Mouse (Mus musculus) adrenal gland (tissue): ENCODE data around the gene Hspa12a.
"Not testable (repeated sequence)": the region's sequence is repeated elsewhere in the genome, so short reads cannot be mapped to it uniquely, and the experiment has no call there.

Experiments
- intact Hi-C: fragments of 180-260 bp; cut with DNase I; formaldehyde crosslinking; loops from one replicate; pipeline ENCODE4 v1.15.1; 2025

Gene Hspa12a

DNA sequence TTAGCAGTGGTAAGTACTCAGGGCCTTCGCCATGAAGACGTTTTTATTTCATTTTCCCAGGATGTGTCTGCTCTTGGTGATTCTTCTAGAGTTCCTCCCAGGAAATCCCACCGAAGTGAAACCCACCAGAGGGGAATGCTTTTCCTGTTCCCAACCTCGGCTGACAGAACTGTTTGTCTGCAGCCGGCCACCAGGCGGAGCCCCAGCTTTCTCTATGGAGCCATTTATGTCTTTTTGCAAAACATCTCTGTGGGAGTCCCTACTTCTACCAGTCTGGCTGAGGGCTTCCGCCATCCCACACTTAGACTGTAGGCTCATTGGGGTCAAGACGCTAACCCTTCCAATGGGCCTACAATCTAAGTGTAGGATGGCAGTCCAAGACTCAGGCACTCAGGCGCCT is 32.1 kb downstream of the Hspa12a start:
- intact Hi-C loops, result loop anchor here (1.0 kb wide), 1 partner anchor 287 kb away; no protein-coding TSS in a partner anchor

DNA sequence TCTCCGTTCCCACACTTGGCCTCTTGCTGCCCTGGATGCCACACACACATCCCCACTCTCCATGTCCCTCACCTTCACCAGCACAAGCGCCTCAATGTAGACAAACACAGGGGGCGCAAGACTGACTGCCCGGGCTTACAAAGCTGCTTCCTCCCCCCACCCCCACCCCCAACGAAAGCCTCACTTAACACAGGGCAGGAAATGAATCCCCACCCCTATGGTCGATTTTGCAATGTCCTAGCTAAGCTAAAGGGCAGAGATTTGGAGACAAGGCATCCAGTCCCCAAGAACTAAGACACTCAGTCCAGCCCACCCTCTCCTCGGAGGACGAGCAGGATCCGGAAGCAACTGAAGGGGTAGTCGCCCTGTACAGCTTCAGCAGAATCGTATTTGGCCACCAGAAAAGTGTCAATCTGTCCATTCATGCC is 32.5 kb downstream of the Hspa12a start:
- intact Hi-C loops, result loop anchor here (1.0 kb wide), 1 partner anchor 287 kb away; no protein-coding TSS in a partner anchor

DNA sequence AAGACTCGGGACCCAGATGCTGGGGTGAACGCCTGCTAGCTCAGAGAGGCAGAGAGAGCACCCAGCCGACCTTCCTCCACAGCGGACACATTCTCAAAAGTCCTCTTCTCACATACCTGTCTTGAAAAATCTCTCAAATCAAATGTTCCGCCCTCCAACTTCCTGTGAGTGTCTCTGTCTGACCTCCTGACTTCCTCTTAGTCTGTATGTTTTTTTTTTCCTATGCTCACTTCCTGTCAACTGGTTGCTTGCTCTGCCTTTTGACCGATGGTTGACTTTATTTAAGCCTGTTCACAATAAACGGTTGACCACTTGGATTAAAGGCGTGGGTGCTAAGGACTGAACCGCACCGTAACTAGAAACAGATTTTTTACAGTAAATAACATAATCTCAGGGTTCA is 35.4 kb downstream of the Hspa12a start:
- intact Hi-C loops, result no loop called here

- intact Hi-C loops, result no loop called here
Observed at GRCm38 (mm10) chr19:58906685-58907084, 36.8 kb downstream of the Hspa12a start.

DNA sequence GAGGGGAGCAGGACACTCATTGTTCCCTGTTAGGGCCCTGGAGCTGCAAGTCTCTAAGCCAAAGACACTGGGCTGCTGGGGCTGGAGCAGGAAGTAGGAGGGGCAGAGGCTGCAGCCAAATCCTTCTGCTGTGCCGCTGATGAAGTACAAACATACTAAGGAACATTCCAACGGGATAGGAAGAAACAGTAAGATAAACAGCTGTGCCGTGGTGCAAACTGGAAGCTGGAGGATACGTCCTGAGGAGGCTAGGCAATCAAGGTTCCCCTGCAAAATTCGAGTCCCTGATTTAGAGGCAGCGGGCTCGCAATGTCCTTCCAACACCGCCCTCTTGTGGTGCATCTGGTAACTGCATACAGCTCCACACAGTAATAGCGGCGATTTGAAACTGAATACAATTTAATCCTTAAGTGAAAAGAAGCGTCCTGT is 39.5 kb downstream of the Hspa12a start:
- intact Hi-C loops, result loop anchor here (1.0 to 2.0 kb wide), 2 partner anchors 98 to 141 kb away; no protein-coding TSS in a partner anchor

DNA sequence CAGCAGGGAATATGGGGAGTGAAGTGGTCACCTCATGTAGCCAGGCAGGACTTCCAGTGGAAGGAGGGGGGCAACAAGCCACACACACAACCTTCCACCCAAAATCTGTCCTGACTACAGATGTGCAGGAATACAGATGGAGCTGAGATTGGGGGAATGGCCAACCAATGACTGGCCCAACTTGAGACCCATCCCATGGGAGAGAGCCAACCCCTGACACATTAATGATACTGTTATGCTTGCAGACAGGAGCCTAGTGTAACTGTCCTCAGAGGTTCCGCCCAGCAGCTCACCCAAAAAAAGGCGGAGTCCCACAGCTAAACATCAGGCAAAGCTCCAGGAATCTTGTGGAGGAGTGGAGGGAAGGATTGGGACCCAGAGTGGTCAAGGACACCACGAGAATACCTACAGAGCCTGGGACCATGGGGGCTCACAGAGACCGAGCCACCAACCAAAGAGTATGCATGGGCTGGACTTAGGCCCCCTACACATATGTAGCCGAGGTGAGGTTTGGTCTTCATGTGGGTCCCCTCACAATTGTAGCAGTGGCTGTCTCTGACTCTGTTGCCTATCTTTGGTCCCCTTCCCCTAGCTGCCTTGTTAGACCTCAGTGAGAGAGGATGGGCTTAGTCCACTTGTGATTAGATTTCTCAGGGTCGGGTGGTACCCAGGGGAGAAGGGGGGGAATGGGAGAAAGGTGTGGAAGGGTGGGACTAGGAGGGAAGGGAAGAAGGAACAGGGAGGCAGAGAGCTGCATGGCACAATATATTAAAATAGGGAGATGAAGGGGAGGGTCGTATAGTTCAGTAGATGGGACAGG is 40.2 kb downstream of the Hspa12a start:
- intact Hi-C loops, result no loop called here

DNA sequence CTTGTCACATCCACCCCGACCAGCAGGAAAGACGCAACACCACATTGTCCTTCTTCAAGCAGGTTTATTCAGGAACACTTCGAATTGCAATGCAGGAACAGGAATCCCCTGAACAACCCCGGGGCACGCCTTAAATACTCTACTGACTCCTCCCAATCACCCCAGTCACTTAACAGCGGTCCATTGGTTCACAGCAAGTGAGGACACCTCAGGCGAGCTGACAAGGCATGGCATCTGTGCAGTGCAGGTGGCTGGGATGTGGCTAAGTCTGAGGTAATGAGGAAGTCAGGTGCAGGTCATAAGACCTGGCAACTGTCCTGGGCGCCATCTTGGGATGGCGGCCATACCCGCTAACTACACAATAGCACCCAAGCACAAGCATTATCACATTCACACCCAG is 43.0 kb downstream of the Hspa12a start:
- intact Hi-C loops, result not testable (repeated sequence)

DNA sequence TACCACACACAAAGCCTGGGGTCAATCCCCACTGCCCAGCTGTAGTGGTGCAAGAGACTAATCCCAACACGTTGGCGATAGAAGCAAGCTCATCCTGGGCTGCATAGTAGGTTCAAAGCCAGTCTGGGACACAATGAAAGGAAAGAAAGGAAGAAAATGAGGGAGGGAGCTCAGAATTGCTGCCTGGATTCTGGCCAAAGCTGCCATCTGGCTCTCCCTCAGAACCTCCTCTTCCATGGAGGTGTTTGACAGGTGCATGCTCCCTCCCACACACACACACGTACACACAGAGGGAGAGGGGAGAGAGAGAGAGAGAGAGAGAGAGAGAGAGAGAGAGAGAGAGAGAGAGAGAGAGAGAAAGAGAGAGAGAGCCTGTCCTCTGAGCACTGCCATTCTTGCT is 47.2 kb downstream of the Hspa12a start:
- intact Hi-C loops, result no loop called here

- intact Hi-C loops, result no loop called here
Observed at GRCm38 (mm10) chr19:58889306-58890038, 54.0 kb downstream of the Hspa12a start.

- intact Hi-C loops, result no loop called here
Observed at GRCm38 (mm10) chr19:58886467-58886866, 57.0 kb downstream of the Hspa12a start.

DNA sequence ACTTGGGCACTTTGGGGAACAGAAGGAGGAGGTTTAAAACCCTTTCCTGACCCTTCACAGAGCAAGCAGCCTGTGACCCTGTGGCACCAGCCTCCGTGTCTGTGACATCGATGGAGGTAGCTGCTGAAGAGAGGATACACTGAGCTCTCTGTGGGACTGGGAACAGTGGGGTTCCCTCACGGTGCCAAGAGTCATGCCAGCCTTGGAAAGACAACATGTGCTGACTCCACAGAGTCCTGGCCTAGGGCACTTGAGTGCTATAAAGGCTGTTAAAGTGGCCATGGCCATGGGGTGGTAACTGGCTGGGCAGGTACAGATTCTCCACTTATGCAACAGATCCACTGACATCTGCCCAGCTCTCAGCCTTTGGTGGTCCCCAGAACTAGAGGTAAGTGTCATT is 60.0 kb downstream of the Hspa12a start:
- intact Hi-C loops, result no loop called here

GRCm38 (mm10) chr19:58882336-58882735 is 61.1 kb downstream of the Hspa12a start:
- intact Hi-C loops, result no loop called here

DNA sequence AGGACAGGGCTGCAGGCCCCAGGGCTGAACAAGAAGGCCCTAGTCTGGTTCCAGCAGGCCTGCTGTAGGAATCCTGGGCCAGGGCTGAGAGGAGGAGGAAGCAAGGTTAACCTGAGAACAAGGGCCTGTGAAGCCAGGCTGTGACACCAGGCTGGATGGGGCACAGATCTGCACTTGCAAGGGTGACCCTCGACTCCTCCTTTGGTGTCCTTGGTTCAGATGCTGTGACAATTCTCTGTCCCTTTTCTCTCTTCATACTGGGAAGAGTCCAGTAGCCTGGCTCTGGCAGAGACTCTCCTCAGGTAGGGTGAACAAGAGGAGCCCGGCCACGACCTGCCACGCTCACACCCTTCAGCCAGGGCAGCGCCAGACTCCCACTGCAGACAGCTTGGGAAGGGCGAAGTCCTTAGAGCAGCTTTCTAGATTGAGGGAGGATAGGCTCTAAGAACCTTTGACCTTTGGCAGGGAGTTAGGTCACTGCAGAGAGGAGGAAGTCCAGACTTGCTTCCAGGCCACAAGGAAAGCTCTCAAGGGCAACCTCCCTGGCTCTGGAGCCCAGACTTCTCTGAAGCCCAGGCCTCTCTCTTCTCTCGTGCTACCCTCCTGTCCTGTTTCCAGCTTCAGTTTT is 64.0 kb downstream of the Hspa12a start:
- intact Hi-C loops, result no loop called here

DNA sequence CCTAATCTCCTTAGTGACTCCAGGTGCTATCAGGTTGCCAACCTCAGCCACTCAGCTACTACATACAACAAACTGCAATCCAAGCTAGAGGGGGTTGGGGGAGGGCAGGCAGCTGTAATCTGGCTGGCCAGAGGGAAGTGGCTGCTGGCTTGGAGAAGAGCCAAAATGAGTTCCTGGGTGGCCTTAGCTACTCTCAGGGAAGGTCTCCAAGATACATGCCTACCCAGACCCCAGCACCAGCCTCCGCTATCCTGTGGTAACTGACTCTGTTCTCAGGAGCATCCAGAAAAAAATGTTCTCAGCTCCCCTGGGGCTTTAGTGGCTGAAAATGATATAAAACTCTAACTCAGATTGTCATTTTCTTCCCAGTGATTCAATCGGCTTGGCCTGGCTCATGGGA is 64.9 kb downstream of the Hspa12a start:
- intact Hi-C loops, result no loop called here

DNA sequence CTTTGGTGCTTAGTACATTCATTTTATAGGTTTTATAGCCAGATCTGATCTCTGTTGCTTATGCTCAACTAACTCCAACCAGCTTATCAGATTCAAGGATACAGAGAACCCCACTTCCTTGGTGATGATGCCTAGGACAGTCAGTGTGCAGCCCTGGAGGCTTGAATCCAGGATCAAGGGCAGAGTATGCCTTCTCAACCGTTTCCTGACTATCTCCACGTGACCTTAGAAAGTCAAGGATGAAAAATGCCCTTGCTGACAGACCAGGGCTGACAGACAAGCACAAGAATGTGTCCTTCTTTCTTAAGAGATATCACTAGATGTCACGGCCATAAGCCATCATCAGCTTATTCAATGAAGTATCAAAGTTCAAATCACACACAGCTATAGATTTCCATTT is 69.9 kb downstream of the Hspa12a start:
- intact Hi-C loops, result no loop called here

GRCm38 (mm10) chr19:58872381-58873259 is 70.8 kb downstream of the Hspa12a start:
- intact Hi-C loops, result no loop called here

- intact Hi-C loops, result no loop called here
Observed at GRCm38 (mm10) chr19:58871878-58872277, 71.6 kb downstream of the Hspa12a start.

DNA sequence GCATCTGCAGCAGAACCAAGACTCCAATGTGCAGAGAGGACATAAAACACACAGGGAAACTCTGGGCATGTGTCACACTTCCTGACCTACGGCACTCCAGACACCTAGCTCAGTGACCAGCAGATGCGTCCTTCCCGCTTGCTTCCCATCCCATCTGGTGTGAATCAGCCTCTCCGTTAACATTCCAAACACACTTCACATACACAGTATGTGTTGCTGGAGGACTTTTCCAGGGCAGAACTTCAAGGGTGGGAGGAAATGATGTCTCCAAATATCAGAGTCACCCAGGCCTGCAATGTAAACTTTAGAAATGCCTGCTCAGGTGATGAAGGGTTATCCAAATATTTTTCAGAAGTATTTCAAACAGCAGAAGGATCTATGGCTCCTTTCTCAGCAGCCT is 76.8 kb downstream of the Hspa12a start:
- intact Hi-C loops, result no loop called here

- intact Hi-C loops, result no loop called here
Observed at GRCm38 (mm10) chr19:58865224-58865623, 78.2 kb downstream of the Hspa12a start.

DNA sequence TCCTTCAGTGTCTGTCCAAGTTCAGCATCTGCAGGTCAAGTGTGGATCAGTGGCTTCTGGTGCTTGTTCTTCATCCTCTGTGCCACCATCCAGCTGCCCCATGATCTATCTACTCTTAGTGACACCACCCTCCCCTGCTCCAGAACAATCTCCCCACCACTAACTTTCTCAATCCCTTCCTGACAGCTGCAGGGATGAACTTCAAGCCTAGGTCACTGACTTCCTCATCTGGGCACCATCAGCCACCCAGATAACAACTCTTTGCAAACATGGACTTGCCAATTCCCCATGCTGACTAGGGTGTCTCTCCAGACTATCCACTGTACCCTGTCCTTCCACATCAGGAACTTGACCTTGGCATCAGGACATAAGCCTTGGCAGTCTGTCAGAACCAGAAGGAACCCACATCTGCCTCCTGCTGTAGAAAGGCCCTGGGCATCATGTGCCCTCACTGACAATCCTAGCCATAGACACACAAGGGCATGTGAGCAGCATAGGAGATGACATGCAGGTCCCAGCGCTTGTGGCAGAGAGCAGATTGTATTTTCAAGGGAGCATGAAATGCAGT is 79.4 kb downstream of the Hspa12a start:
- intact Hi-C loops, result no loop called here
